Mouse (Mus musculus) testis, adult 2 months (tissue): ENCODE data around the gene Itpkb.

Source experiments
- CTCF ChIP-seq: fragments of 200-500 bp; IDR thresholded peaks from 2 replicates; pipeline ENCODE4 v1.5.1; 2012; ENCODE audit warnings: low read depth, mild to moderate bottlenecking, inconsistent platforms, low read length, moderate library complexity; ENCODE audit not compliant: control insufficient read depth, insufficient read depth, insufficient replicate concordance
- POLR2A ChIP-seq: fragments of 200-500 bp; IDR thresholded peaks from 2 replicates; pipeline ENCODE4 v1.6.1; 2012; ENCODE audit warnings: low read depth, mild to moderate bottlenecking, inconsistent platforms, low read length, moderate library complexity; ENCODE audit not compliant: control insufficient read depth

GRCm38 (mm10) chr1:180332928-180333440 is 2.7 kb downstream of the Itpkb start:
- no peak for TF ChIP-seq CTCF
- no peak for TF ChIP-seq POLR2A
